Mouse (Mus musculus) neural tube, embryonic 15.5 days (tissue): ENCODE results near the gene Bcar3. TPM values are rescaled to one million over a fixed set of nuclear protein-coding genes. Genes with fewer than 3 reads are reported as not detected.

Experiments
- ATAC-seq: fragments of 200-750 bp; cut with Nextera tagmentation; 2 replicates; pipeline ENCODE4 v1.8.0; 2017; ENCODE audit warnings: mild to moderate bottlenecking, moderate TSS enrichment, moderate library complexity; ENCODE audit not compliant: low FRiP score
- H3K27ac ChIP-seq: fragments of 300-500 bp; sonication (generic); replicated peaks from 2 replicates; pipeline ENCODE4 v1.5.1; 2015; ENCODE audit warnings: mild to moderate bottlenecking, inconsistent platforms
- H3K27me3 ChIP-seq: fragments of 300-500 bp; sonication (generic); replicated peaks from 2 replicates; pipeline ENCODE4 v1.6.1; 2015; ENCODE audit warnings: inconsistent platforms
- H3K36me3 ChIP-seq: fragments of 300-500 bp; sonication (generic); 2 replicates; pipeline ENCODE4 v1.6.1; 2015; ENCODE audit warnings: inconsistent platforms
- H3K4me1 ChIP-seq: fragments of 300-500 bp; sonication (generic); 2 replicates; pipeline ENCODE4 v1.6.1; 2015; ENCODE audit warnings: inconsistent platforms
- H3K4me2 ChIP-seq: fragments of 300-500 bp; sonication (generic); 2 replicates; pipeline ENCODE4 v1.6.1; 2015; ENCODE audit warnings: inconsistent platforms, mild to moderate bottlenecking, moderate library complexity
- H3K4me3 ChIP-seq: fragments of 300-500 bp; sonication (generic); replicated peaks from 2 replicates; pipeline ENCODE4 v1.5.1; 2015; ENCODE audit warnings: mild to moderate bottlenecking, inconsistent platforms
- H3K9ac ChIP-seq: fragments of 300-500 bp; sonication (generic); replicated peaks from 2 replicates; pipeline ENCODE4 v1.6.1; 2015; ENCODE audit warnings: mild to moderate bottlenecking, inconsistent platforms
- H3K9me3 ChIP-seq: fragments of 300-500 bp; sonication (generic); replicated peaks from 2 replicates; pipeline ENCODE4 v1.6.1; 2016; ENCODE audit warnings: inconsistent platforms
- WGBS: fragments of 180-500 bp; shearing (Covaris S2); methylation state at CpG from one replicate; pipeline ENCODE4 v1.1.7; 2015; ENCODE audit warnings: mixed read lengths; 5-methylcytosine and 5-hydroxymethylcytosine counted together
- polyA plus RNA-seq: library from polyadenylated mRNA; unstranded; fragments of >200 nt; fragmentation: Nextera tagmentation; extraction: Ambion mirVana; gene quantifications from 2 replicates; pipeline ENCODE4 v1.2.1, GENCODE M21; 2015

Bcar3 gene
- polyA plus RNA-seq, 1 experiment from 2014 or later = 5.5 TPM

GRCm38 (mm10) chr3:122467977-122468376 lies 174.0 kb downstream of the Bcar3 start:
- H3K9ac ChIP-seq = no peak overlapping the region
- no peaks in the 10 kb centered on the region for H3K36me3 ChIP-seq
- no peak for ATAC-seq
- WGBS = 67% methylated on average over 2 of the region's 2 CpGs
- no peaks in the 10 kb centered on the region for H3K27me3 ChIP-seq
- H3K9me3 ChIP-seq = no peaks in the 10 kb centered on the region
- no peak overlapping the region for H3K4me3 ChIP-seq
- no peak overlapping the region for H3K27ac ChIP-seq
- peaks cover 19% of the 10 kb centered on the region for H3K4me1 ChIP-seq
- no peak overlapping the region for H3K4me2 ChIP-seq

GRCm38 (mm10) chr3:122470326-122471016 lies 176.5 kb downstream of the Bcar3 start:
- no peaks in the 10 kb centered on the region for H3K9me3 ChIP-seq
- H3K27me3 ChIP-seq = no peaks in the 10 kb centered on the region
- no peak overlapping the region for H3K4me3 ChIP-seq
- peaks cover 23% of the 10 kb centered on the region for H3K4me1 ChIP-seq
- H3K36me3 ChIP-seq = no peaks in the 10 kb centered on the region
- 77% methylated on average over 14 of the region's 14 CpGs for WGBS
- ATAC-seq = no peak
- no peak overlapping the region for H3K4me2 ChIP-seq
- no peak overlapping the region for H3K9ac ChIP-seq
- H3K27ac ChIP-seq = no peak overlapping the region

- no peak overlapping the region for H3K4me3 ChIP-seq
- peak; percentile 39 for ATAC-seq
Measured at GRCm38 (mm10) chr3:122471017-122471721, 177.2 kb downstream of the Bcar3 start.

GRCm38 (mm10) chr3:122472412-122472811 lies 178.5 kb downstream of the Bcar3 start:
- 87% methylated on average over 11 of the region's 11 CpGs for WGBS
- no peak overlapping the region for H3K9ac ChIP-seq
- ATAC-seq = no peak
- H3K4me2 ChIP-seq = no peak overlapping the region
- H3K27ac ChIP-seq = no peak overlapping the region
- no peaks in the 10 kb centered on the region for H3K36me3 ChIP-seq
- no peak overlapping the region for H3K4me3 ChIP-seq
- no peaks in the 10 kb centered on the region for H3K9me3 ChIP-seq
- no peaks in the 10 kb centered on the region for H3K27me3 ChIP-seq
- peaks cover 41% of the 10 kb centered on the region for H3K4me1 ChIP-seq

More at GRCm38 (mm10) chr3:122471017-122471721, 177.2 kb downstream of the Bcar3 start:
- Histone ChIP-seq H3K4me2 (no peak overlapping the region), H3K4me1 (peaks cover 30% of the 10 kb centered on the region), H3K27ac (no peak overlapping the region), H3K36me3 (no peaks in the 10 kb centered on the region), H3K9ac (no peak overlapping the region), H3K9me3 (no peaks in the 10 kb centered on the region), H3K27me3 (no peaks in the 10 kb centered on the region)
- 51% methylated on average over 12 of the region's 12 CpGs for WGBS

GRCm38 (mm10) chr3:122473523-122474034 lies 179.6 kb downstream of the Bcar3 start:
- H3K27ac ChIP-seq = no peak overlapping the region
- no peaks in the 10 kb centered on the region for H3K27me3 ChIP-seq
- H3K4me2 ChIP-seq = no peak overlapping the region
- H3K9me3 ChIP-seq = no peaks in the 10 kb centered on the region
- H3K9ac ChIP-seq = no peak overlapping the region
- no peak for ATAC-seq
- 86% methylated on average over 11 of the region's 11 CpGs for WGBS
- H3K4me3 ChIP-seq = no peak overlapping the region
- no peaks in the 10 kb centered on the region for H3K36me3 ChIP-seq
- H3K4me1 ChIP-seq = peaks cover 53% of the 10 kb centered on the region

- no peak overlapping the region for H3K9ac ChIP-seq
- no peaks in the 10 kb centered on the region for H3K9me3 ChIP-seq
- ATAC-seq = no peak
- WGBS = 56% methylated on average over 5 of the region's 5 CpGs
- no peak overlapping the region for H3K4me2 ChIP-seq
- H3K4me3 ChIP-seq = no peak overlapping the region
- H3K4me1 ChIP-seq = peaks cover 56% of the 10 kb centered on the region
- H3K36me3 ChIP-seq = no peaks in the 10 kb centered on the region
- no peak overlapping the region for H3K27ac ChIP-seq
- H3K27me3 ChIP-seq = no peaks in the 10 kb centered on the region
Measured at GRCm38 (mm10) chr3:122474067-122474466, 180.1 kb downstream of the Bcar3 start.

- WGBS = 81% methylated on average over 4 of the region's 4 CpGs
- Histone ChIP-seq H3K27me3 (no peaks in the 10 kb centered on the region), H3K4me2 (no peak overlapping the region), H3K9ac (no peak overlapping the region), H3K4me1 (peaks cover 56% of the 10 kb centered on the region), H3K36me3 (no peaks in the 10 kb centered on the region), H3K9me3 (no peaks in the 10 kb centered on the region), H3K4me3 (no peak overlapping the region), H3K27ac (no peak overlapping the region)
- ATAC-seq = no peak
Measured at GRCm38 (mm10) chr3:122474796-122475195, 180.9 kb downstream of the Bcar3 start.

- Histone ChIP-seq H3K27me3 (no peaks in the 10 kb centered on the region), H3K9ac (no peak overlapping the region), H3K4me3 (no peak overlapping the region), H3K9me3 (no peaks in the 10 kb centered on the region), H3K27ac (0 out of 2 replicates have a peak overlapping the region, but pooled peaks have one; percentile 28), H3K36me3 (no peaks in the 10 kb centered on the region), H3K4me1 (peaks cover 63% of the 10 kb centered on the region), H3K4me2 (no peak overlapping the region)
- WGBS = 38% methylated on average over 1 of the region's 1 CpGs
- peak; percentile 61 for ATAC-seq
Measured at GRCm38 (mm10) chr3:122475735-122476134, 181.8 kb downstream of the Bcar3 start.

GRCm38 (mm10) chr3:122476656-122477055 lies 182.7 kb downstream of the Bcar3 start:
- Histone ChIP-seq H3K27ac (0 out of 2 replicates have a peak overlapping the region, but pooled peaks have one; percentile 2), H3K4me3 (no peak overlapping the region), H3K4me2 (no peak overlapping the region), H3K9ac (no peak overlapping the region), H3K36me3 (no peaks in the 10 kb centered on the region), H3K9me3 (no peaks in the 10 kb centered on the region), H3K27me3 (no peaks in the 10 kb centered on the region), H3K4me1 (peaks cover 63% of the 10 kb centered on the region)
- peak; percentile 6; the same call in 1 of the 2 replicates for ATAC-seq
- WGBS = 67% methylated on average over 3 of the region's 3 CpGs

GRCm38 (mm10) chr3:122477541-122477940 lies 183.6 kb downstream of the Bcar3 start:
- no peaks in the 10 kb centered on the region for H3K9me3 ChIP-seq
- H3K36me3 ChIP-seq = no peaks in the 10 kb centered on the region
- no peak overlapping the region for H3K27ac ChIP-seq
- 69% methylated on average over 8 of the region's 8 CpGs for WGBS
- no peak for ATAC-seq
- H3K27me3 ChIP-seq = no peaks in the 10 kb centered on the region
- H3K4me2 ChIP-seq = no peak overlapping the region
- no peak overlapping the region for H3K4me3 ChIP-seq
- H3K9ac ChIP-seq = no peak overlapping the region
- peaks cover 69% of the 10 kb centered on the region for H3K4me1 ChIP-seq

GRCm38 (mm10) chr3:122478735-122479134 lies 184.8 kb downstream of the Bcar3 start:
- no peak for ATAC-seq
- WGBS = 65% methylated on average over 3 of the region's 3 CpGs
- H3K27me3 ChIP-seq = no peaks in the 10 kb centered on the region
- peaks cover 81% of the 10 kb centered on the region for H3K4me1 ChIP-seq
- H3K9me3 ChIP-seq = no peaks in the 10 kb centered on the region
- H3K4me2 ChIP-seq = no peak overlapping the region
- H3K27ac ChIP-seq = no peak overlapping the region
- no peak overlapping the region for H3K9ac ChIP-seq
- no peaks in the 10 kb centered on the region for H3K36me3 ChIP-seq
- H3K4me3 ChIP-seq = no peak overlapping the region
